In genomic region chr6:50655925-50656324, GRCm38 (mm10) we compare ENCODE assay signal across 26 mouse cellular contexts. TPM values are rescaled to one million over a fixed set of nuclear protein-coding genes. Genes with fewer than 3 reads are reported as not detected.
DNase-seq lines count a peak whose midpoint lies in the region; ATAC-seq and TF ChIP-seq lines count a peak whose summit lies in the region.
"Had no signal": no experiment of that assay in that cellular context is flagged by ENCODE, and none has a peak within 500 bp of the region (broad histone marks: within the 10 kb centered on the region; RNA-seq: fewer than 3 reads in every experiment).

No protein-coding gene starts in this region.

- H3K4me1 ChIP-seq in heart, embryonic 11.5 days (ENCODE audit: control insufficient read depth, insufficient read depth, low read length) = no peaks in the 10 kb centered on the region
- peaks cover 25% of the 10 kb centered on the region for H3K4me1 ChIP-seq in cerebellum, adult 2 months (ENCODE audit: control insufficient read depth, insufficient read depth, low read length)
- H3K4me1 ChIP-seq: heart, embryonic 13.5 days; intestine, embryonic 15.5 days; megakaryocyte, embryonic 14.5 days had no signal

- WGBS in heart, embryonic 11.5 days (ENCODE audit: insufficient replicate concordance) = 83% methylated on average over 3 of the region's 3 CpGs
- WGBS in cerebellum, adult 2 months = 15% methylated on average over 3 of the region's 3 CpGs

- H3K4me3 ChIP-seq in heart, embryonic 11.5 days (ENCODE audit: low read depth, low read length) = no peak overlapping the region
- no peak overlapping the region for H3K4me3 ChIP-seq in cerebellum, adult 2 months (replicated peaks; ENCODE audit: insufficient read depth, low read depth, low read length)
- H3K4me3 ChIP-seq: heart, embryonic 13.5 days; intestine, embryonic 15.5 days; megakaryocyte, embryonic 14.5 days had no signal

- peak; percentile 17 for DNase-seq in heart, adult 11 months
- peak; percentile 67 to 94 for DNase-seq in cerebellum, adult 2 months
- peak; percentile 44 to 69 for DNase-seq in cerebellum, postnatal 36 days
- DNase-seq in kidney, adult 11 months = no peak
- no peak for DNase-seq in layer of hippocampus, adult 9-11 months
- DNase-seq: kidney, postnatal 4 days; lung, adult 18-20 months; lung, postnatal 14 days; thymus, postnatal 4 days had no signal

- no peak for ATAC-seq in heart, embryonic 11.5 days (replicated peaks; ENCODE audit: insufficient number of reproducible peaks, low FRiP score, low TSS enrichment)
- ATAC-seq in erythroblast, adult 5-6 weeks (replicated peaks; ENCODE audit: low FRiP score, poor library complexity, severe bottlenecking) = no peak
- ATAC-seq: forebrain, embryonic 14.5 days; intestine, embryonic 15.5 days; midbrain, embryonic 16.5 days had no signal

- no peaks in the 10 kb centered on the region for H3K9me3 ChIP-seq in heart, embryonic 11.5 days (replicated peaks; ENCODE audit: control insufficient read depth, low read length)
- H3K9me3 ChIP-seq: heart, embryonic 13.5 days; intestine, embryonic 15.5 days; megakaryocyte, embryonic 14.5 days had no signal

- TF ChIP-seq POLR2A in cerebellum, adult 2 months (IDR thresholded peaks at IDR 0.05; ENCODE audit: borderline replicate concordance, insufficient read depth, low read length) = no peak

- TF ChIP-seq CTCF in cerebellum, adult 2 months (IDR thresholded peaks at IDR 0.05; ENCODE audit: borderline replicate concordance, insufficient read depth, low read depth, low read length) = no peak

- no peaks in the 10 kb centered on the region for H3K36me3 ChIP-seq in heart, embryonic 11.5 days (ENCODE audit: control insufficient read depth, insufficient read depth, low read length)
- H3K36me3 ChIP-seq: heart, embryonic 13.5 days; intestine, embryonic 15.5 days had no signal

- no peak overlapping the region for H3K9ac ChIP-seq in heart, embryonic 11.5 days (ENCODE audit: low read depth, low read length)
- H3K9ac ChIP-seq: heart, embryonic 13.5 days; hindbrain, embryonic 14.5 days; intestine, embryonic 15.5 days had no signal

- H3K4me2 ChIP-seq in heart, embryonic 11.5 days = no peak overlapping the region
- H3K4me2 ChIP-seq: heart, embryonic 13.5 days; hindbrain, embryonic 14.5 days; intestine, embryonic 15.5 days; liver, embryonic 11.5 days had no signal

- H3K27me3 ChIP-seq in heart, embryonic 11.5 days (ENCODE audit: control insufficient read depth, insufficient read depth, low read length) = no peaks in the 10 kb centered on the region
- no peaks in the 10 kb centered on the region for H3K27me3 ChIP-seq in cerebellum, adult 2 months (ENCODE audit: control insufficient read depth, insufficient read depth, low read length)
- H3K27me3 ChIP-seq: CH12.LX; heart, embryonic 13.5 days; intestine, embryonic 15.5 days; megakaryocyte, embryonic 14.5 days had no signal

- no peak overlapping the region for H3K27ac ChIP-seq in heart, embryonic 11.5 days (ENCODE audit: low read depth, low read length)
- H3K27ac ChIP-seq in cerebellum, adult 2 months (ENCODE audit: insufficient read depth, low read length) = peak overlapping the region; percentile 44; the same call in 1 of the 2 replicates
- H3K27ac ChIP-seq: heart, embryonic 13.5 days; hindbrain, embryonic 14.5 days; intestine, embryonic 15.5 days had no signal

RNA-seq across cellular contexts. Expression of gene Npvf, which starts 1.7 kb away (rescaled TPM):
- 0.20 TPM in 1 of 2 replicates, not detected in the other for polyA plus RNA-seq in heart, embryonic 11.5 days (2014; fragmentation: Nextera tagmentation; extraction: Ambion mirVana)
- polyA plus RNA-seq in cerebellum, adult 2 months (2012; rRNA removed) = 0.13 TPM in 1 of 2 replicates, not detected in the other
- total RNA-seq in erythroblast, adult 5-6 weeks (2015; ENCODE audit: low replicate concordance) = not detected in 2 replicates
- not detected in 2 replicates for total RNA-seq in erythroblast, adult 5-6 weeks (2017; ENCODE audit: low replicate concordance)
- total RNA-seq: adrenal gland, adult 18-20 months; CH12.LX; heart, postnatal 25 days; layer of hippocampus, postnatal 14 days; MEL had no signal
- polyA plus RNA-seq: gonadal fat pad, adult 2 months; heart, embryonic 13.5 days; intestine, embryonic 15.5 days; limb, embryonic 11.5 days; liver, embryonic 11.5 days; small intestine, adult 2 months had no signal

RNA-seq across cellular contexts. Expression of gene 4921507P07Rik, which starts 59.5 kb away (rescaled TPM):
- polyA plus RNA-seq in heart, embryonic 11.5 days (2014; fragmentation: Nextera tagmentation; extraction: Ambion mirVana) = 0.30 and 0.50 TPM in 2 replicates
- polyA plus RNA-seq in cerebellum, adult 2 months (2012; rRNA removed) = 2.7 and 3.2 TPM in 2 replicates
- total RNA-seq in erythroblast, adult 5-6 weeks (2015; ENCODE audit: low replicate concordance) = 0.63 TPM in 1 of 2 replicates, not detected in the other
- total RNA-seq in erythroblast, adult 5-6 weeks (2017; ENCODE audit: low replicate concordance) = not detected in 2 replicates
- total RNA-seq: CH12.LX had no signal
- polyA plus RNA-seq: small intestine, adult 2 months had no signal

Comparison
In these comparisons a context has a peak if more than half of its experiments do, and no peak if none do; other contexts are left out.
1. DNase-seq: peak in heart, adult 11 months (single experiment), cerebellum, adult 2 months (2 of 2) and cerebellum, postnatal 36 days (2 of 2); none in kidney, adult 11 months (single experiment) and layer of hippocampus, adult 9-11 months (single experiment).